Mouse (Mus musculus) bone marrow macrophage, adult 2 months (primary cell): Measurements from ENCODE around the gene Gm49325.

ENCODE experiments used
- CTCF ChIP-seq: IDR thresholded peaks from 2 replicates; pipeline ENCODE4 v1.5.1; 2012; ENCODE audit warnings: low read depth, mild to moderate bottlenecking, low read length, moderate library complexity
- POLR2A ChIP-seq: IDR thresholded peaks from 2 replicates; pipeline ENCODE4 v1.6.1; 2012; ENCODE audit warnings: mild to moderate bottlenecking, low read depth, low read length, borderline replicate concordance

- TF ChIP-seq CTCF = no peak
- TF ChIP-seq POLR2A = no peak
These were observed 25.0 kb upstream of the Gm49325 start for GRCm38 (mm10) chr10:77581023-77581407.
